Mouse (Mus musculus): ENCODE measurements at regions not wholly inside any gene's neighbourhood (a gene's known extent, or its start where the extent isn't known, plus 50 kb on each side); places are given as distances from the start of the nearest gene placed in this dataset.

- TF ChIP-seq GATA1 (IDR thresholded peaks at IDR 0.05; ENCODE audit: low read length): no peak
- no peak for TF ChIP-seq TAL1 (IDR thresholded peaks at IDR 0.05; ENCODE audit: low read length)
These were observed 237.8 kb upstream of the Mocs1 start for GRCm38 (mm10) chr17:49190337-49190736.
